Mouse (Mus musculus): ENCODE data around the gene Fgr. TPM values are rescaled to one million over a fixed set of nuclear protein-coding genes. Genes with fewer than 3 reads are reported as not detected.

Gene Fgr
- polyA plus RNA-seq, 1 experiment from 2014 or later: 2.4 TPM

DNA sequence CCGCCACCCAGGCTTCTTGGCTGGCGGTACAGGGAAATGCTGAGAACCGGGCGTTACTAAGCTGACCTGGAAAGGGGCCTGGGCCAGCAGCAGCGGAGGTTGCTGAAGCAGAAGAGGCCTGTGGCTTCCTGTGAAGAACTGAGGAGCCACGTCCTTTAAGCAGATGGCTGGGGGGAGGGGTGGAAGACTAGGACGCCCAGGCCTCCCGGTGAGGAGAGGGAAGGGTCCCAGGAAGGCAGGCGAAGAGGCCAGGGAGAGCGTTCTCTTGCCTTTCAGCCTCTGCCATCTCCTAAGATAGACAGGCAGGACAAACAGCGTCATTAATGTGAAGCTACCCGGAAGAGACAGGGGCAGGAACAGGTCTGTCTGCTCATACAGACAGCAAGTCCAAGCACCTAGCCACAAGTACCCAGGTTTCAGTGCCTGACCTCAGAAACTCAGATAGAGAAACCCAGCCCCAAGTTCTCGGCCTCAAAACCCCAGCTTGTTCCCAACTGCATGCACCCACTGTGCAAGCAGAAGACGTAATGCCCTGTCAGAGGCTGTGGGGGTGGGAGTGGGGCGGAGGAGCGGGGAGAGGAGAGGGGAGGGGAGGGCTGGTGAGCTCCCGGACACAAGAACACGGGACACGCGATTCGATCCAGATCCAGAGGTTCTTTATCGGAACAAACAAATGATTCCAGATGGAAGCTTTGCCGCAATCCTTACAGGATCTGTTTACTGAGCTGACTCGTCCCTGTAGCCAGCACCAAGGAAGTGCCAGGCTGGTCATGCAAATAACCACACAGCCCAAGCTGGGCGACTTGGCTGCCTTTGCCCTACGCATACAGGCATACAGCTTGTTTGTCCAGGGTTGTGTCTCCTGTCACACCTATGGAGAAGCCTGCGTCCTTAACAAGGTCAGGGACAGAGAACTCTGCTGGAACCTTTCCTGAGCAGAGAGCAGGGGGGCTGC lies 27.6 kb upstream of the Fgr start:
- Histone ChIP-seq H3K4me1 (replicated peaks; ENCODE audit: control insufficient read depth, insufficient read depth, low read length) (no peaks in the 10 kb centered on the region), H3K27ac (ENCODE audit: low read depth, low read length) (peak overlapping the region; percentile 57), H3K4me3 (ENCODE audit: low read depth, low read length) (0 out of 2 replicates have a peak overlapping the region, but pooled peaks have one; percentile 4), H3K4me2 (replicated peaks; ENCODE audit: low read depth) (peak overlapping the region; percentile 56), H3K36me3 (ENCODE audit: control insufficient read depth, insufficient read depth) (no peaks in the 10 kb centered on the region), H3K27me3 (replicated peaks; ENCODE audit: control insufficient read depth, insufficient read depth, low read length) (no peaks in the 10 kb centered on the region), H3K9ac (ENCODE audit: low read depth, low read length) (no peak overlapping the region; the same call in 1 of the 2 replicates), H3K9me3 (ENCODE audit: control insufficient read depth) (no peaks in the 10 kb centered on the region)
- WGBS: 21% methylated on average over 27 of the region's 27 CpGs
- peak; percentile 53; the same call in 1 of the 2 replicates for ATAC-seq
- TF ChIP-seq CTCF (IDR thresholded peaks at IDR 0.05; ENCODE audit: low read depth): no peak

DNA sequence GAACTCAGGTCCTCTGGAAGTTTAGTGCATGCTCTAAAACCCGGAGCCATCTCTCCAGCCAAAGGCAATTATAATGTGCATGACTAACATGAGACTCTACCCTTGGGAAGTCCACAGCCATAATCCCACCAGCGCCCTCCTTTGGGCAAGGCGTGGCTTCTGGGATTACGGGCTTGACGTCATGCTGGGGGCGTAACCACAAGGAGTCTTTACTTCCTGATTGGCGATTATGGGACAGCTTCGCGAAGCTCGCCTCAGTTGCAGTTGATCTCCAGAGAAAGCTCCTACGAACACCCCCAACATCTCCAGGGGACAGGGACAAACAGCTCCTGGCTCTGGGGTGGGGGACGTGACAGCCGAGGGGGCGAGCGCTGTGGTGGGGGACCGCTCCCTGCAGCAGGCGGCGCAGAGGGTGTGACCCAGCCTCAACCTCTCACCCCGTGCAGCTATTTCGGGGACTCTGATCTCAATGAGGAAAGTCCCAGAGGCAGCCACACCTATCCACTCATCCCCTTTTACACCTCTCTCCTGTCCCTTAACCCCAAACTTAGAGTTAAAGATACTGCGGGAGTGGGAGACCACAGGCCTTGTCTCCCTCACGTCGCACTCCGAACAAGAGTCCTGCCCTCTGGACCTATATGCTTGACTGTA lies 23.9 kb upstream of the Fgr start:
- 32% methylated on average over 24 of the region's 24 CpGs for WGBS
- 0 out of 2 replicates have a peak overlapping the region, but pooled peaks have one; percentile 11 for H3K4me3 ChIP-seq (ENCODE audit: low read depth, low read length)
- no peak overlapping the region for H3K27ac ChIP-seq (ENCODE audit: low read depth, low read length)
- no peaks in the 10 kb centered on the region for H3K9me3 ChIP-seq (ENCODE audit: control insufficient read depth)
- no peak for TF ChIP-seq CTCF (IDR thresholded peaks at IDR 0.05; ENCODE audit: low read depth)
- H3K36me3 ChIP-seq (ENCODE audit: control insufficient read depth, insufficient read depth): no peaks in the 10 kb centered on the region
- no peaks in the 10 kb centered on the region for H3K4me1 ChIP-seq (replicated peaks; ENCODE audit: control insufficient read depth, insufficient read depth, low read length)
- H3K27me3 ChIP-seq (replicated peaks; ENCODE audit: control insufficient read depth, insufficient read depth, low read length): no peaks in the 10 kb centered on the region
- H3K9ac ChIP-seq (ENCODE audit: low read depth, low read length): no peak overlapping the region
- H3K4me2 ChIP-seq (replicated peaks; ENCODE audit: low read depth): peak overlapping the region; percentile 47
- ATAC-seq: no peak

DNA sequence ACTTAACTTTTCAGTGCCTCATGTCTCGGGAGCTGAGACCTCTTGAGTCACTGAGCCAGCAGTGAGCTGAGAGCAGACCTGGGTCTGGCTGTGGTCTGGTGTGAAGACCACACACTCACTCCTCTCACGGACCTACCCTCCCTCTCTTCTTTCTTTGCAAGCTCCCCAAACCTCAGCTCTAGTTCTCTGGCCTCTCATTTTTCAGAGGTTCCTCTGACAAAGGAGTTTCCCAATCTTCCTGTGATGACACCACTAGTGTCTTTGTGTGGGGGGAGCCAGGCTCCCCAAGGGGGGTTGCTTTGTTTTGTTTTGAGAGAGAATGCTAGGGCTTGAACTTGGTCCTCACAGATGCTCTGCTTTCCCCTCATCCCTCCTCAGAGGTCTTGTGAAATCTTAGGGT lies 22.9 kb upstream of the Fgr start:
- H3K4me3 ChIP-seq (ENCODE audit: low read depth, low read length): no peak overlapping the region
- H3K36me3 ChIP-seq (ENCODE audit: control insufficient read depth, insufficient read depth): no peaks in the 10 kb centered on the region
- H3K9me3 ChIP-seq (ENCODE audit: control insufficient read depth): no peaks in the 10 kb centered on the region
- H3K27me3 ChIP-seq (replicated peaks; ENCODE audit: control insufficient read depth, insufficient read depth, low read length): no peaks in the 10 kb centered on the region
- no peak overlapping the region for H3K27ac ChIP-seq (ENCODE audit: low read depth, low read length)
- H3K4me2 ChIP-seq (replicated peaks; ENCODE audit: low read depth): no peak overlapping the region
- H3K4me1 ChIP-seq (replicated peaks; ENCODE audit: control insufficient read depth, insufficient read depth, low read length): no peaks in the 10 kb centered on the region; the same call in 1 of the 2 replicates
- no peak for TF ChIP-seq CTCF (IDR thresholded peaks at IDR 0.05; ENCODE audit: low read depth)
- H3K9ac ChIP-seq (ENCODE audit: low read depth, low read length): no peak overlapping the region
- 50% methylated on average over 2 of the region's 2 CpGs for whole genome bisulfite sequencing
- ATAC-seq: no peak

DNA sequence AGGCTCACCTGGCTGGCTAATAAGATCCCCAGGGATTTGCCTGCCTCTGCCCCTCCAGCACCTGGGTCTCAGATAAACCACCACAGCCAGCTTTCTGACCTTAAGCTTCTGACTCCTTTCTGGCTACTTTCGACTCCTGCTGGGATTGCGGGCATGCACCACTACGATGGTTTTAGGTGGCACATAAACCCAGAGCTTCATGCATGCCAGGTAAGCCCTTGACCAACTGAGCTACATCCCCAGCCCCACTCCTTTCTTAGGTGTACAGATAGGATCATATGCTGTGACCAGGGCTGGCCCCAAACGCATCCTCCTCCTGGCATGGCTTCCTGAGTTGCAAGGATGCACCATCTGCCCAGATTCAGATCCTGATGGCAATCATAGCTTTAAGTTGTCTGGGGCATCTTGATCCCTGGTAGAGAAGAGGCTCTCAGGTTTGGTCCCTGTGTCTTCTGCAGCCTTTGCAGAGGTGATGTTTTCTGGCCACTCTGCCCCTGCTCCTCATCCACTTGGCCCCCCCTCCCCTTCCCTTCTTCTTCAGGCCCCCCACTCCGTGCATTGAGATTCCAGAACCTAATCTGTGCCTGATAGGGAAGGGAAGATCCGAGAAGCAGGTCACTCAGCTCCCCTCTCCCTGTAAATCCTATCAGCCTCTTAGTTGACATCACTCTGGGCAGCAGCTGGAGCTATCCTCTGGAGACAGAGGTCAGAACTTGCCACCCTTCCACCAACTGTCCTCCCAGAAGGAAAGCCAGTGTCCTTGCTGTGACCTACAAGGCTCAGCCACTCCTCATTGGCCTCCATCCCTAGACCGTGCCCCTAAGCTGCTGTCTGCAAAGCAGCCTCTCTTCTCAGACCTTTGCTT lies 19.1 kb upstream of the Fgr start:
- no peaks in the 10 kb centered on the region for H3K9me3 ChIP-seq (ENCODE audit: control insufficient read depth)
- H3K4me3 ChIP-seq (ENCODE audit: low read depth, low read length): no peak overlapping the region
- no peak overlapping the region for H3K4me2 ChIP-seq (replicated peaks; ENCODE audit: low read depth)
- no peak for TF ChIP-seq CTCF (IDR thresholded peaks at IDR 0.05; ENCODE audit: low read depth)
- H3K27ac ChIP-seq (ENCODE audit: low read depth, low read length): no peak overlapping the region
- H3K4me1 ChIP-seq (replicated peaks; ENCODE audit: control insufficient read depth, insufficient read depth, low read length): peaks cover 2% of the 10 kb centered on the region; the same call in 1 of the 2 replicates
- no peak overlapping the region for H3K9ac ChIP-seq (ENCODE audit: low read depth, low read length)
- no peaks in the 10 kb centered on the region for H3K27me3 ChIP-seq (replicated peaks; ENCODE audit: control insufficient read depth, insufficient read depth, low read length)
- ATAC-seq: no peak
- no peaks in the 10 kb centered on the region for H3K36me3 ChIP-seq (ENCODE audit: control insufficient read depth, insufficient read depth)
- WGBS: 68% methylated on average over 7 of the region's 7 CpGs

DNA sequence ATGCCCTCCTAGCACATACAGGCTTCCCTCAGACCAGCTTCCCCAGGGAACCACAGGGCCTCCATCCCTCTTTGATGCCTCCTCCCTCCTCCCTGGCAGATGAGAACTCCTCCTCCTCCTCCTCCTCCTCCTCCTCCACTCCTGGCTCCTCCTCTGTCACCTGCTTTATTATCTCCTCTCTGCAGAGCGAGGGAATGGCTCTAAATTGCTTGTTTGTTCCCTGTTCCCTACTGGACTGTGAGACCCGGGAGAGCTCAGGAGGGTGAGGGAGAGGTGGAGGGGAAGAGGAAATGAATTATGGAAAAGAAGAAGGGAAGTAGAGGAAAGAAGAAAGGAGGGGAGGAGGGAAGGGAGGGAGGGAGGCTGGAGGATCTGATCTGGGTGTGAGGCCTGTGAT lies 18.5 kb upstream of the Fgr start:
- peak; percentile 28; the same call in 1 of the 2 replicates for ATAC-seq
- no peak for TF ChIP-seq CTCF (IDR thresholded peaks at IDR 0.05; ENCODE audit: low read depth)
- H3K36me3 ChIP-seq (ENCODE audit: control insufficient read depth, insufficient read depth): no peaks in the 10 kb centered on the region
- 11% methylated on average over 2 of the region's 2 CpGs for WGBS
- H3K27ac ChIP-seq (ENCODE audit: low read depth, low read length): no peak overlapping the region
- H3K4me1 ChIP-seq (replicated peaks; ENCODE audit: control insufficient read depth, insufficient read depth, low read length): peaks cover 2% of the 10 kb centered on the region; the same call in 1 of the 2 replicates
- H3K4me3 ChIP-seq (ENCODE audit: low read depth, low read length): no peak overlapping the region
- no peaks in the 10 kb centered on the region for H3K9me3 ChIP-seq (ENCODE audit: control insufficient read depth)
- no peaks in the 10 kb centered on the region for H3K27me3 ChIP-seq (replicated peaks; ENCODE audit: control insufficient read depth, insufficient read depth, low read length)
- no peak overlapping the region for H3K4me2 ChIP-seq (replicated peaks; ENCODE audit: low read depth)
- no peak overlapping the region for H3K9ac ChIP-seq (ENCODE audit: low read depth, low read length)

All from intestine, postnatal 0 days (tissue).